Mouse (Mus musculus): ENCODE measurements around the gene Kbtbd12. TPM values are rescaled to one million over a fixed set of nuclear protein-coding genes. Genes with fewer than 3 reads are reported as not detected.

Gene Kbtbd12
- total RNA-seq, 2 experiments from 2014 or later, result 56.2 to 78.7 TPM

DNA sequence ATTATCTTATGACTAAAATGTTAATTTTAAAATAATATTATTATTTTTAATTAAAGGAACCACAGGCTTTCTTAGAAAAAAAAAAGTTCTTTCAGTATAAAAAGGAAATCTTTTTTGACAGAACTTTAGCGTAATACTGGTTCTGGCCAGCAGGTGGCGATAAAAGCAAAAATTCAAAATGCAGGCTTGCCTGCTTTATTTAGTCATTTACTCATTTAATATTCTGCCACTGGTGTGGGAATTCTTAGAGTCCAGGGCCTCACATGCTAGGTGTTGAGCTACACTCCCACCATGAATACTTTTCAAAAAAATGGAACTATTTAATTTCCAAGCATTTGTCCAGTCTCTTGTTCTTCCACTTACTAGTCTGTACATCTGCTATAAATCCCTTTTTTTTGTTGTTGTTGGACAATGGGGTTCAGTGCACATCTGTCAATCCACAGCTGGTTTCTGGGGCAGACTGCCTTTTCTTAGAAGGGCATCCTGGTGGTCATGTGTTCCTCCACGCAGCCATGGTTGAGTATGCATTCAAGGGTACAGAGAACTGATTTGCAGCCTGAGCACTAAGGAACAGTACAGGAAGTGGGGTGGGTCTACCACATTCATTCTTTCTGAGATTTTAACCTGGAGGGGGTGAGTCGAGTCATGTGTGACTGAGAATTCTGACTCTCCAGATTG, 88.5 kb downstream of the Kbtbd12 start:
- DNase-seq, result no peak

DNA sequence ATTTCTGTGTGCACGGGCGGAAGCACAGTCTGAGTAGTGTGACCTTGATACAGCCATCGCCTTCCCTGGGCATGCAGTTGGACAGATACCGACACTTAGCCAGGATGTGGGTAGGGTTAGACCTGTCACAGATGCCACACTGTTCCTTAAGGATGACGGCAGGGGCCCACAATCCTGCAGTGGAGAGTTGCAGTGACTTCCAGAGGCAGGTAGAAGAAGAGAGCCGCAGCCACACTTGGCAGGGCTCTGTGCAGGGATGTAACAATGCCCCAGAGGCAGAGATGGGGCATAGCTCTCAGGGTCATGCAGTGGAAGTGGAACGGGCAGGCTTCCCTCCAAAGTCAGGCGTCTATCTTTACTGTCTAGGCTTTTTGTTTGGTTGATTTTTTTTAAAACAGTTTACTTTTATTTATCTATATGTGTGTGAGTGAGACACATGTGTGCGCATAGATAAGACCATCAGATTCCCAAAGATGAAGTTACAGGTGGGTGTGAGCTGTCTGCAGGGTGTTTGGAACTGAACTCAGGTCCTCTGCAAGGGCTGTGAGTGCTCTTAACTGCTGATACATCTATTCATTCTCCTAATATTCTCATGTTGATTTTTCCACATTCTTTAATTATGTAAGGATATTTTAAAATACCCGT, 89.2 kb downstream of the Kbtbd12 start:
- no peak for DNase-seq

- no peak for DNase-seq
Observed at GRCm38 (mm10) chr6:88545397-88545790, 92.4 kb downstream of the Kbtbd12 start.

GRCm38 (mm10) chr6:88544644-88545396, 92.9 kb downstream of the Kbtbd12 start:
- DNase-seq, result no peak

GRCm38 (mm10) chr6:88544241-88544640, 93.5 kb downstream of the Kbtbd12 start:
- no peak for DNase-seq

- no peak for DNase-seq
Observed at GRCm38 (mm10) chr6:88540093-88540755, 97.5 kb downstream of the Kbtbd12 start.

- no peak for DNase-seq
Observed at GRCm38 (mm10) chr6:88530306-88530705, 107.4 kb downstream of the Kbtbd12 start.

GRCm38 (mm10) chr6:88524056-88524455, 113.7 kb downstream of the Kbtbd12 start:
- DNase-seq, result no peak

DNA sequence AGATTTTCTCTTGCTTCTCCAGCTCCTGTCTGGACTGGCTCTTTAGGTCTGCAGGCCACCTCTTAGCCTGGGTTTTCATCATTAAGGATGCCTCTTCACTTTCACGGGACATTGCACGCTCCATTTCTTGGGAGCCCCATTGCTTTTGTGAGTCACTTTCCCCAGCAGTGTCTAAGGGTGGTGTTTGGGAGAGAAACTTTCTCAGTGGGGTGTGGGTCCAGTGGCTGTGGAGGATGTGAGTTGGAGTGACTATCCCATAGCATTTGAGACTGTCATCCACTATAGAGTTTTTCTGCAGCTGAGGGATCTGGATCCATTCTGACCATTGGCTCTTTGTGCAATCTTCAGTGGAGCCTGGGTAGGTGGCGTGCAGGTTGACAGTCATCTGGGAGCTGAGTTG, 114.3 kb downstream of the Kbtbd12 start:
- DNase-seq, result no peak

DNA sequence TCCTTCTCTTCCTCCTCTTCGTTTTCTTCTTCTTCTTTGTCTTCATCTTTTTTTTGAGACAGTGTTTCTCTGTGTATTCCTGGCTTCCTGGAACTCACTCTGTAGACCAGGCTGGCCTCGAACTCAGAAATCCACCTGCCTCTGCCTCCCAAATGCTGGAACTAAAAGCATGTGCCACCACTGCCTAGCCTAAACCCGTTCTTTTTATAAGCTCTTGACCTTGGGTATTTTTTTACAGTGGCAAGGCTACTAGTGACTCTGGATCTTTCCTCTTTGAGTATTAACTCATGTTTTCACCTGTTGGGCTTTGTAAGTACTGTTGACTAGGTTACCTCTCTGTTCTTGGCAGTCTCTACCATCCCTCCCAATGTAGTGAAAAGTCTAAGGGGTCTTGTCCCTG, 114.7 kb downstream of the Kbtbd12 start:
- no peak for DNase-seq

DNA sequence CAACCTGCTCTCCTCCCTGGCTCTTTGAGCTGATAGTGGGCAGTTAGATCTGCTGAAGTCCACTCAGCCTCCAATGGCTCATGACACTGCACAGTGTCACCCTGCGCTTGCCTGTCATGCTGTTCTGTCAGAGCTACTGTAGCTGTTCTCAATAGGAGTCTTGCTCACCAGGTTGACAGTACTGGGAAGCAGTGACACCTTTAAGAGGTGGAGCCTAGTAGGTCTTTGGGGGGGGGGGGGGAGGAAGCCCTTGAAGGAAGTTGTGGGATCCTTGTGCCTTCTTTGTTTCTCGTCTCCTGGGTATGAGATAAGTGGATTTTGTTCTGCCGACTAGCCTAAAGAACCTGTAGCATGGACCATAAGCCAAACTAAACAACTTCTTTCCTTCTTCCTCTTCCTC, 115.1 kb downstream of the Kbtbd12 start:
- DNase-seq, result no peak

DNA sequence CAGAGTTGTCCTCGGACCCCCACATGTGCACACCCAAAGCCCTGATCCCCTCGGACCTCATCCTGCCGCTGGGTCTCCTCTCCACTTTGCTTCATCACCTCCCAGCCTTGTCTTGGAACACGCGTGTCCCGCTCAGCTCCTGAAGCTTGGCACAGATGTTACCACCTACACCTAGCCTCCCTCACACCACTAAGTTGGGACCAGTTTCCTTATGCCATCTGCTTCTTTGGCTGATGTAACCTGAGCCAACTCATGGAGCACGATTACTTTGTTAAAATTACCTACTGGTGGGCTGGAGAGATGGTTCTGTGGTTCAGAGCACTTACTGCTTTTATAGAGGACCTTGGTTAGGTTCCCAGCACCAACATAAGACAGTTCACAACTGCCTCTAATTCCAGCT, 115.9 kb downstream of the Kbtbd12 start:
- no peak for DNase-seq

GRCm38 (mm10) chr6:88518404-88519263, 119.1 kb downstream of the Kbtbd12 start, which contains the start of gene Sec61a1:
Gene Sec61a1, minus strand, starts transcription at chr6:88518905.
- DNase-seq, result peak; percentile 98

- no peak for DNase-seq
Observed at GRCm38 (mm10) chr6:88517701-88518403, 119.9 kb downstream of the Kbtbd12 start.

GRCm38 (mm10) chr6:88516667-88517066, 121.1 kb downstream of the Kbtbd12 start:
- DNase-seq, result no peak

GRCm38 (mm10) chr6:88515971-88516370, 121.8 kb downstream of the Kbtbd12 start:
- no peak for DNase-seq

GRCm38 (mm10) chr6:88514546-88514945, 123.2 kb downstream of the Kbtbd12 start:
- DNase-seq, result no peak

DNA sequence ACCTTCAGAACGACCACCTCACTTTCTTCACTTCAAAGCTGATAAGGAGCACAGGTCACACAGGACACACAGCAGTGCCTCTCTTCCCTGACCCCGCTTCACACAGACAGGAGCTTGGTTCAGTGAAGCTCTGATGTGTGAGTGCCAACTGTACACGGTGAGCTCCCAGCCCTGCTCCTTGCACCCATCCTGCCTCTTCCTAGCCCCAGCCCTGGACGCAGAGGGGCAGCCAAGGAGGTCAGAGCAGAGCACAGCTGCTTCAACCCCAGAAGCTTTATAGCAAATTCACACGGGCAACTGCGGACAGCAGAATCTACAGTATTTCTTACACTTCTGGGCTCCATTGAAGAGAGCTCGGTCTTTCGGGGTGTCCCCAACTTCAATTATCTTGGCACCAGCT, 123.8 kb downstream of the Kbtbd12 start:
- no peak for DNase-seq

DNA sequence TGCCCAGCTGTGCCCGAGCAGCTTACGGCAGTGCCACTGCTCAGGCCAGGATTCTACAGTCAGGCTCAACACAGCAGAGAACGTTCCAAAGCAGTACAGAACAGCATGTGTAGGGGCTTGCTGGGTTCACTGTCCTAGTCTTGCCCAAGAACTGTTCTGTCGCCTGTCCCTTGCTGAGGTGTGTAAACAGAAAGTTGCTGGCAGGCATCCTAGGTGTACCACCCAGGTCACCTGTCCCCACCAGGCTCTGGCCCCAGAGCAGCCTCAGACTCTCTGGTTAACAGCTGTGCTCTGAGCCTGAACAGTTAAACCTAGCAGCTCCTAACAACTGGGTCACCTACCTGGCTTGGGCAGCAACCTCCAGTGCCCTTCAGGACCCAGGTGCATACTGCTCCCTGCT, 134.7 kb downstream of the Kbtbd12 start:
- DNase-seq, result no peak

DNA sequence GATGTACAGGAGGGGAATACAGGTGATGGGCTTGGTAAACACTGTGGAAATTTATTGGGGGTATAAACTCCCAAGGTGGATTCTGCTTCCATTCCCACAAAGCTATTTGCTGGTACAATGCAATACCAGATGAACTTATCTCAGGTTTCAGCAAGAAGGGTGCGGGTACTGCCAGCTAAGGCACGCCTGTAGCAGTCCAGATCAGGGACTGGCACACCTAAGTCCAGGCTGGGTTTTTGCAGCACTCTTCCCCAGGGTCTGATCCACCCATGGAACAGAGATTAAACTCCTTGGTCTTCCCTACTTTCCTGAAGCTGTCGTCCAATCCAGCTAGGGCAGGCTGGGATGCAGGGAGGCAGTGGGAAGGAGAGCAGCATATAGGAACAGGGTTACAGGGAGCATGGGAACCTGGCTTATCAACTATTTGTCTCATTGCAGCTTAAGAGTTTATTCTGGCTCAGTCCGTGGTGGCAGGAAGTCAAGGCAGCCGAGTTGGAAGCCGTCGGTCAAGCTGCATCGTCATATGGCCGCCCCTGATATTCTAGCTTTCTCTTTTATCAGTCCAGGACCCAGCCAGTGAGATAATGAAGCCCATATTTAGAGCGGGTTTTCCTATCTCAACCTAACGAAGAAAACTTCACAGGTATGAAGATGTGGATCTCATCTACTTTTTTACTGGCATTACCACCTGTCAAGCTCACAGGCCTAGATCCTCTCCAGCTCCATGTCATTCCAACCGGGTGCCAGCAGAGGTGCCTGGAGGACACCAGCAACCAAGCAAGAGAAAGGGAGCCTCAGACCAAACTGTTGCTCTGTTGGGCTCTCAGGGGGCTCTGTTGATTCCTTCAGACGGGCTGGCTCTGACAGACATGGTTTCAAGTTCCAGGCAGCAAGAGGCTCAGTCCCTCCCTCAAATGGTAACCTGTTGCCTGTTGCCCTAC, 135.4 kb downstream of the Kbtbd12 start:
- no peak for DNase-seq
